Mouse (Mus musculus) E14TG2a.4 (cell line): ENCODE measurements around the gene Slc5a6.
"Not testable (repeated sequence)": the region's sequence is repeated elsewhere in the genome, so short reads cannot be mapped to it uniquely, and the experiment has no call there.

Experiments used
- H3K27me3 ChIP-seq: 2 replicates; pipeline ENCODE4 v1.6.1; 2014; ENCODE audit warnings: low read length, control low read depth; ENCODE audit not compliant: insufficient read depth
- H3K36me3 ChIP-seq: 2 replicates; pipeline ENCODE4 v1.6.1; 2014; ENCODE audit warnings: low read length, control low read depth; ENCODE audit not compliant: insufficient read depth
- H3K4me1 ChIP-seq: replicated peaks from 2 replicates; pipeline ENCODE4 v1.6.1; 2014; ENCODE audit warnings: low read depth, low read length, control low read depth
- H3K4me3 ChIP-seq: replicated peaks from 2 replicates; pipeline ENCODE4 v1.5.1; 2014; ENCODE audit warnings: mild to moderate bottlenecking, low read length
- H3K9me3 ChIP-seq: 2 replicates; pipeline ENCODE4 v1.6.1; 2014; ENCODE audit warnings: low read length, control low read depth
- CTCF ChIP-seq: conservative IDR thresholded peaks from 2 replicates; pipeline ENCODE4 v1.5.1; 2014; ENCODE audit warnings: low read length
- NANOG ChIP-seq: IDR thresholded peaks from 2 replicates; pipeline ENCODE4 v1.6.1; 2014; ENCODE audit warnings: borderline replicate concordance, low read length, mixed read lengths
- POU5F1 ChIP-seq: IDR thresholded peaks from 2 replicates; pipeline ENCODE4 v1.6.1; 2014; ENCODE audit warnings: low read length, borderline replicate concordance

Slc5a6 gene

DNA sequence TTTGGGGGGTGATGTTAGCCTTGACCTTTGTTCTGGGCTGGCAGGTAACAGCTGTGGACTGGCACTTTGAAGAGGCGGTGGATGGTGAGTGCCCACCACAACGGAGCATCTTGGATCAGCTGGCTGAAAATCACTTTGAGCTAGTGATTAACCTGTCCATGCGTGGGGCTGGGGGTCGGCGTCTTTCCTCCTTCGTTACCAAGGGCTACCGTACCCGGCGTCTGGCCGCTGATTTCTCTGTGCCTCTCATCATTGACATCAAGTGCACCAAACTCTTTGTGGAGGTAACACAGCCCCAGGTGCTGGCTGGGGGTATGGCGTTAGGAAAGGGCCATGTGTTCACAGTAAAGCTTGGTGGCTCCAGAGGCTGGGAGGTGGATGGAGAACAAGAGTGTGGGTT is 23.1 kb upstream of the Slc5a6 start:
- TF ChIP-seq POU5F1 (no peak), NANOG (no peak), CTCF (no peak)
- H3K27me3 ChIP-seq = no peaks in the 10 kb centered on the region
- H3K4me1 ChIP-seq = peaks cover 60% of the 10 kb centered on the region
- H3K36me3 ChIP-seq = peaks cover 100% of the 10 kb centered on the region
- H3K4me3 ChIP-seq = no peak overlapping the region
- H3K9me3 ChIP-seq = no peaks in the 10 kb centered on the region

DNA sequence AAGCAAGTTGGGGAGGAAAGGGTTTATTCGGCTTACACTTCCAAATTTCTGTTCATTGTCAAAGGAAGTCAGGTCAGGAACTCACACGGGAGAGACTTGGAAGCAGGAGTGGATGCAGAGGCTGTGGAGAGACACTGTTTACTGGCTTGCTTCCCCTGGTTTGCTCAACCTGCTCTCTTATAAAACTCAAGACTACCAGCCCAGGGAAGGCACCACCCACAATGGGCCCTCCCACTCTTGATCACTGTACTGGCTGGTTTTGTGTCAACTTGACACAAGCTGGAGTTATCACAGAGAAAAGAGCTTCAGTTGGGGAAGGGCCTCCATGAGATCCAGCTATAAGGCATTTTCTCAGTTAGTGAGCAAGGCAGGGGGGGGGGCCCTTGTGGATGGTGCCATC is 22.3 kb upstream of the Slc5a6 start:
- Histone ChIP-seq H3K36me3 (peaks cover 100% of the 10 kb centered on the region), H3K27me3 (no peaks in the 10 kb centered on the region), H3K9me3 (no peaks in the 10 kb centered on the region), H3K4me3 (no peak overlapping the region), H3K4me1 (peaks cover 60% of the 10 kb centered on the region)
- TF ChIP-seq CTCF (no peak), NANOG (no peak), POU5F1 (no peak)

DNA sequence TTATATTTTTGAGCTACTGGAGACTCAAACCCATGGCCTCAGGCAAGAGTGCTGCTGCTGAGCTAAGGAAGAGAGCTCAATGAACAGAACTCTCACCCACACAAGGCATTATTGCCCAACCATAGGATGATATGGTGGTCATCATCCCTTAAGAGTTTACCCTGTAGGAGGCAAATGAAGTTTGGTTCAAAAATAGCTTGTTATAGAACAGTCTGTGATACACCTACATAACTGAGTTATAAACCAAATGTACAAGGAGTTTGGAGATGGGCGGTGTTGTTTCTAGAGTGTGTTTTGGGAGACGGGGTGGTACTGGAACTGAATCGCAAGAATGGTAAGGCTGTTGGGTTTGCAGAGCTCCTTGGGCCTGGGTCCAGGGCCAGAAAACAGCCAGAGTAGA is 21.1 kb upstream of the Slc5a6 start:
- Histone ChIP-seq H3K4me1 (peaks cover 48% of the 10 kb centered on the region), H3K9me3 (no peaks in the 10 kb centered on the region), H3K36me3 (peaks cover 100% of the 10 kb centered on the region), H3K4me3 (no peak overlapping the region), H3K27me3 (no peaks in the 10 kb centered on the region)
- TF ChIP-seq POU5F1 = no peak
- TF ChIP-seq CTCF = no peak
- TF ChIP-seq NANOG = no peak

DNA sequence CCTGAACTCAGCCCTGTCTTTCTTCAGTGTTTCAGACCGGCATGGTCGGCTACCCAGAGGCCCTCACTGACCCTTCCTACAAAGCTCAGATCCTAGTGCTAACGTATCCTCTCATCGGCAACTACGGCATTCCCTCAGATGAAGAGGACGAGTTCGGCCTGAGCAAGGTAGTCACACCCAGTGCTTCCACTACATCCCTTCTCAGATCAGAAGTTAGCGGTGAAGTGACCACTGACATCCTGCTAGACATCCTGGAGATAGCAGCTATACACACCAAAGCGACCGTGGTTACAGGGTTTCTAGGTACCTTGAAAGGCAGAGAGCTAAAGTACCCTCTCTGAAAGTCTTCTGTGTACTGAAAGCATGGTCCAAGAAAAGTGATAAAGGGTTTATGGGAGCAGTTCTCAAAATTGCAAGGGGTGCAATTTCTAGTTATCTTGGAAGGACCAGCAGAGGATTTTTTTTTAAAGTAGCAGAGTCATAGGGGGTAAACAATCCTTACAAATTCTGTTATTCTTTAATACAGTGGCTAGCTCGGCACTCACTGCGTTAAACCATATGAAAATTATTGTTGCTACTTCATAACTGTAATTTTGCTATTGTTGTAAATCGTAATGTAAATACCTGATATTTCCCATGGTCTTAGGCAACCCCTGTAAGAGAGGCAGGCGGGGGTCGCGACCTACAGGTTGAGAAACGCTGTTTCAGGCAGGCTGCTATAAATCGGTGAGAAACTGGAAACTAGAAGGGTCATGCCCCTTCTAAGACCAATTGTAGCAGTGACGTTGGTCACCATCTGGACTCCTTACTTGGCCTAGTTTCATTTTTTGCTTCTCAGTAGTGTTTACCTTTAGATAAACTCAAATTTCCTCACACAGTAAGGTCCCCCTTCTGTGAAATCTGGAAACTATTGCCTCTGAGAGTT is 6.8 kb upstream of the Slc5a6 start:
- Histone ChIP-seq H3K9me3 (no peaks in the 10 kb centered on the region), H3K4me1 (peaks cover 50% of the 10 kb centered on the region), H3K27me3 (no peaks in the 10 kb centered on the region), H3K4me3 (peak overlapping the region; percentile 99), H3K36me3 (peaks cover 63% of the 10 kb centered on the region)
- TF ChIP-seq NANOG (no peak), POU5F1 (no peak), CTCF (no peak)

- TF ChIP-seq POU5F1 = no peak
- no peak for TF ChIP-seq NANOG
- no peak for TF ChIP-seq CTCF
- Histone ChIP-seq H3K4me3 (peak within 1 kb of the TSS; percentile 99), H3K4me1 (peaks cover 53% of the 10 kb centered on the region), H3K9me3 (no peaks in the 10 kb centered on the region), H3K36me3 (peaks cover 53% of the 10 kb centered on the region), H3K27me3 (no peaks in the 10 kb centered on the region)
These were observed 5.8 kb upstream of the Slc5a6 start, which contains the start of gene Cad for GRCm38 (mm10) chr5:31054261-31055215. TSS of gene Cad (plus strand) at chr5:31054780.

DNA sequence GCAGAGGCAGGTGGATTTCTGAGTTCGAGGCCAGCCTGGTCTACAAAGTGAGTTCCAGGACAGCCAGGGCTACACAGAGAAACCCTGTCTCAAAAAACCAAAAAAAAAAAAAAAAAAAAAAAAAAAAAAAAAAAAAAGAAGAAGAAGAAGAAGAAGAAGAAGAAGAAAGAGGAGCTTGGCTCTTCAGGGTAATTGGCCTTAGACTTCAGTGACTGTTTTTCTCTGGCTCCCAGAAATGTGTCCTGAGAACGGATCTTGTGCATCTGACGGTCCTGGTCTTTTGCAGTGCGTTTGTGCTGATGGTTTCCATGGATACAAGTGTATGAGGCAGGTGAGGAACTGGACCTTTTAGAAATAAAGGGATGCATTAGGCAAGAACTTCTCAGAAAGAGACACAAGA is 5.0 kb upstream of the Slc5a6 start:
- H3K9me3 ChIP-seq, H3K27me3 ChIP-seq: not testable (repeated sequence)
- H3K4me1 ChIP-seq = peaks cover 59% of the 10 kb centered on the region
- H3K4me3 ChIP-seq = peak overlapping the region; percentile 99
- peaks cover 45% of the 10 kb centered on the region for H3K36me3 ChIP-seq

DNA sequence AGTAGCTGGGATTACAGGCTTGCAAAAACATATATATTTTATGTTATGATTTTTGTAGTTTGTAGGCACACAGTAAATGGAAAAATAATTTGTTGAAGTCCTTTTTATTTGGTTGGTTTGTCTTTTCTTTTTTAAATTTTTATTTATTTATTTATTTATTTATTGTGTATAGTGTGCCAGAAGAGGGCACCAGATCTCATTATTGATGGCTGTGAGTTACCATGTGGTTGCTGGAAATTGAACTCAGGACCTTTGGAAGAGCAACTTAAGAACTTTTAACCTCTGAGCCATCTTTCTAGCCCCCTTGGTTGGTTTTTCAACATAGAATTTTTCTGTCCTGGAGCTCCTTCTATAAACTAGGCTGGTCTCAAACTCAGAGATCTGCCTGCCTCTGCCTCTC is 1.7 kb upstream of the Slc5a6 start:
- Histone ChIP-seq H3K27me3 (0 out of 2 replicates have a peak, but pooled peaks cover 2% of the 10 kb centered on the region), H3K4me3 (no peak overlapping the region), H3K4me1 (peaks cover 44% of the 10 kb centered on the region), H3K36me3 (peaks cover 22% of the 10 kb centered on the region), H3K9me3 (no peaks in the 10 kb centered on the region)
- TF ChIP-seq POU5F1 = no peak
- TF ChIP-seq NANOG = no peak
- TF ChIP-seq CTCF = no peak
